Mouse (Mus musculus): ENCODE measurements around the gene Cryba2.

The Cryba2 gene

DNA sequence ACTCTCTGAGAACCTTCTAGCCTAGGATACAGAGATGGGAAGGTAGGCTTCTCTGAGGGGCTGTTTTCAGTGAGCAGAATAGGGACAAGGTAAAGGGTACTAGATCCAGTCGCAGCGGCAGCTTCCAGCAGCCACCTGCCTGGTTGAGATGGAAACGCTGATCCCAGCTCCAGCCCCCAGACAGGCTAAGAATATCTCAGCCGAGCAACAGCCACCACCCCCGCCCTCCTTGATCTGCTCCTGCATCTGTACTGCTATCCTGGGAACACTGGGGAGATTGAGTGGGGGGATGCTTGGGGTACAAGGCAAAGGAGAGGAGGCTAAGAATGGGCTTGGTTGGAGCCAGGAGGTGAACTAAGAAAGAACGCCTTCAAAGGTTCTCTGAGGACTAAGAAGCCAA, 42.7 kb downstream of the Cryba2 start:
- no peak for DNase-seq (ENCODE audit: low read depth, low spot score)

DNA sequence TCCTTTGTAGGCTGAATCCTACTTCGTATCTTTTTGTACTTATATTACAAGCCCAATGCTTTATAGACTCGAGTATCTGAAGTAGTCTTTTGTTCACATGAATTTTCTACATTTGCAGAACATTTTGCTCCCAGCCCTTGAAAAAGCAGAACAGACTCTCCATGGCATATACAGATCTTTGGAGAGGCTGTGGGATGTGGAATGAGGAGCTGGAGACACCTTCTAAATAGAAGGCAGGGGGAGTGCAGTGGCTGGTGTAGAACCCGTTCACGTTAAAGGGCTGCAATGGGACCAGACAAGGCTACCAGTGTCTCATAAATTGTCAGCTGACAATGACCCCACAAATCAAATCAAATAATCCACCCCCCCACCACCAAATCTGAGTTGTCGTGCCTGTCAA, 44.0 kb downstream of the Cryba2 start:
- no peak for DNase-seq (ENCODE audit: low read depth, low spot score)

DNA sequence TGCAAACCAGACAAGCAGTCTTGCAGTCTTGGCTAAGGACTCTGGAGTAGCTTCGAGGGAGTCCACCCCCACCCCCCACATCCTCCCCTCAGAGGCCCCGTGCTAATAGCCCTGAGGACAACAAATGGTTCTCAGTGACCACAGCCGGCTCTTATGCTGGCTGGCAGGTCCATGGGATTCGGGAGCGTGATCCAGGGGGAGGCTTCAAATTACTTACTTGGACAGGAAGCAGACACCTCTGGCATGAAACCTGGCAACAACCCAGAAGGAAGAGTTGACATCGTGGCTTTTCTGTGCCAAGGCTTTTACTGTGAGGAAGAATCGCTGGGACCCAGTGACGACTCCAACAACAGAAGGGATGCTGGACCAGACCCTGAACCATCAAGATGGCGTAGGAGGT, 46.6 kb downstream of the Cryba2 start:
- DNase-seq (ENCODE audit: low read depth, low spot score), result no peak

DNA sequence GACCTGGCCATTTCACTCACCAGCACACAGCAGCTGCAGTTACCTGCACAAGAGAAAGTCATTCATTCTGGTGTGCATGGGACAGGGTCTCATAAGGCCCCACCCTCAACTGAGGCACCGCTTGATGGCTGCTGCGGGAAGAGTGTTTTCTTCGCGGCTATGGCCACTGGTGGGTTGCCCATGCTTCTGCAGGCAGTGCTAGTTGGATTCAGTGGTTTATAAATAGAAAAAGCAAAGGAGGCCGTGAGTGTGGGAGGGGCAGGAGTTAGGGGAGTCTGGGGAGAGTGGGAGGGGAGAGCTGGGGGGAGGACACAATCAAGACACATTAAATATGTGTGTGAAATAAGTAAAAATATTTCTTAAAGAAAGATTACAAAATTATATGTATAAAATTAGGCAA, 49.9 kb downstream of the Cryba2 start:
- DNase-seq (ENCODE audit: low read depth, low spot score), result no peak
